Mouse (Mus musculus) midbrain, embryonic 14.5 days (tissue): ENCODE results near the gene Gm17654. TPM values are rescaled to one million over a fixed set of nuclear protein-coding genes. Genes with fewer than 3 reads are reported as not detected.
"Not testable (repeated sequence)": the region's sequence is repeated elsewhere in the genome, so short reads cannot be mapped to it uniquely, and the experiment has no call there.

Experiments
- ATAC-seq: fragments of 200-750 bp; cut with Nextera tagmentation; 2 replicates; pipeline ENCODE4 v1.8.0; 2017; ENCODE audit warnings: moderate number of reproducible peaks, moderate library complexity; ENCODE audit not compliant: low FRiP score, low TSS enrichment
- DNase-seq: peaks from one replicate; pipeline ENCODE4 v3.0.0-alpha.2; 2015
- H3K27ac ChIP-seq: fragments of 300-500 bp; sonication (generic); replicated peaks from 2 replicates; pipeline ENCODE4 v1.5.1; 2014; ENCODE audit warnings: mild to moderate bottlenecking, low read depth, low read length, moderate library complexity
- H3K27me3 ChIP-seq: fragments of 300-500 bp; sonication (generic); 2 replicates; pipeline ENCODE4 v1.6.1; 2014; ENCODE audit warnings: low read length, control low read depth, mixed read lengths; ENCODE audit not compliant: control insufficient read depth, insufficient read depth
- H3K36me3 ChIP-seq: fragments of 300-500 bp; sonication (generic); 2 replicates; pipeline ENCODE4 v1.6.1; 2014; ENCODE audit warnings: low read length, control low read depth; ENCODE audit not compliant: control insufficient read depth, insufficient read depth
- H3K4me1 ChIP-seq: fragments of 300-500 bp; sonication (generic); 2 replicates; pipeline ENCODE4 v1.6.1; 2014; ENCODE audit warnings: mild to moderate bottlenecking, antibody characterized with exemption, low read length, control low read depth; ENCODE audit not compliant: control insufficient read depth, insufficient read depth
- H3K4me2 ChIP-seq: fragments of 300-500 bp; sonication (generic); 2 replicates; pipeline ENCODE4 v1.6.1; 2014; ENCODE audit warnings: mild to moderate bottlenecking, low read length, moderate library complexity
- H3K4me3 ChIP-seq: fragments of 300-500 bp; sonication (generic); replicated peaks from 2 replicates; pipeline ENCODE4 v1.5.1; 2014; ENCODE audit warnings: low read depth, low read length
- H3K9ac ChIP-seq: fragments of 300-500 bp; sonication (generic); replicated peaks from 2 replicates; pipeline ENCODE4 v1.6.1; 2014; ENCODE audit warnings: mild to moderate bottlenecking, low read length, moderate library complexity
- H3K9me3 ChIP-seq: fragments of 300-500 bp; sonication (generic); 2 replicates; pipeline ENCODE4 v1.6.1; 2016; ENCODE audit warnings: low read length, control low read depth, mixed read lengths; ENCODE audit not compliant: control insufficient read depth
- WGBS: fragments of 180-500 bp; shearing (Covaris S2); extraction: QIAGEN DNeasy Blood & Tissue Kit; methylation state at CpG from one replicate; pipeline ENCODE4 v1.1.7; 2014; 5-methylcytosine and 5-hydroxymethylcytosine counted together
- polyA plus RNA-seq: library from polyadenylated mRNA; unstranded; fragments of >200 nt; fragmentation: Nextera tagmentation; extraction: Ambion mirVana; gene quantifications from 2 replicates; pipeline ENCODE4 v1.2.1, GENCODE M21; 2014

Gene Gm17654
- polyA plus RNA-seq, 1 experiment from 2014 or later, result not detected

DNA sequence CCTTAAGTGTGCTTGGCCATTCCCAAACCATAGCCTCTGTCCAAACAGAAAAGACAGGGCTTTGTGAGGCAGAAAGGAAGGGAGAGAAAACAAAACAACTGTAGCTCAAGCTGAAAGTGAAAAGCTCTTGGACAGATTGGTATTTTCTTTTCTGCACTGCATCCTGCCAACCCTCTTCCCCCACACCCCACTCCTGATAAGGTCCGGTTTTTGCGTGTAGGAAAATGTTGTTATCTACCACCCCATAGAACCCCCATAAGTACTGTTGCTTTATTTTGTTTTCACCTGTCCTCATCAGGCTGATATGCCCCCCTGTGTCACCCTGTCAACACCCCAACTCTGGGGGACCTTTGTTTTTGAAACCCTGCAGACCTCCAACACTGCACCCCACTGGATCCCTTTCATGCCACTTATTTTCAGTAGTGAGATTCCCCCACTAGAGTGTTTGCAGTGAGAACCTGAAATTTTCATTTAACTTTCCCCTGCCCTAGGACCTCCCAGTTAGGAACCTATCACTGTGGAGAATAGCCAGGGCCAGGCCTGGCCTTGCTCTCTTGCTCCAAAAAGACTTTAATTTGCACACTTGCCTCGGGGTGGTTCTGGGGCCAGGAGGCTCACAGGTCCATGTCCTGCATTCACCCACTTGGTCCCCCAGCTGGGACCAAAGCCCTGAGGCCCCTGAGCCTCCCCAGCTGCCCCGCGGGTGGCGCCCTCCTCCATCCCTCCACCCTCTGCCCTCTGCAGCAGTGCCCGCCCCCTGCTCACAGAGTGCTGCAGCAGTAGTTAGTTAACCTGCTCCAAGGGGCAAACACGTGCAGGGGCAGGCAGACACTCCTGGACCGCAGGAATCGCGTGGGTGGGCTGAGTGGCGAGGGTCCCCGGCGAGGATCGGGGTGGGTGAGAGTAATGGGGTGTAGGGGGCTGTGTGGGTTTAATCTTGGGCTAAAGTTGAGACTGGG is 47.6 kb downstream of the Gm17654 start:
- not testable (repeated sequence) for H3K36me3 ChIP-seq, H3K4me2 ChIP-seq, ATAC-seq, H3K9me3 ChIP-seq, H3K4me3 ChIP-seq, H3K27ac ChIP-seq, H3K27me3 ChIP-seq, H3K9ac ChIP-seq, H3K4me1 ChIP-seq, DNase-seq
- WGBS, result 22% methylated on average over 14 of the region's 15 CpGs

Other genes starting within 250 kb of the Gm17654 start
- not detected in 2 replicates for gene 1700001F09Rik, start 231.3 kb downstream of the Gm17654 start, polyA plus RNA-seq
- not detected in 2 replicates for gene Gm8138, start 162.8 kb downstream of the Gm17654 start, polyA plus RNA-seq
- gene Gm5799, start 35.6 kb downstream of the Gm17654 start, polyA plus RNA-seq, result 0.16 TPM in 1 of 2 replicates, not detected in the other
- gene Gm10375, start 28.9 kb upstream of the Gm17654 start, polyA plus RNA-seq, result not detected in 2 replicates
- not detected in 2 replicates for gene Gm8165, start 98.1 kb upstream of the Gm17654 start, polyA plus RNA-seq
- 1.6 and 2.3 TPM in 2 replicates for gene Gm7324, start 118.7 kb upstream of the Gm17654 start, polyA plus RNA-seq
- not detected in 2 replicates for gene Gm16506, start 148.3 kb upstream of the Gm17654 start, polyA plus RNA-seq
- gene Gm6526, start 168.7 kb upstream of the Gm17654 start, polyA plus RNA-seq, result not detected in 2 replicates
- not detected in 2 replicates for gene Gm8180, start 205.6 kb upstream of the Gm17654 start, polyA plus RNA-seq